Mouse (Mus musculus) ovary, postnatal 14 days (tissue): ENCODE data around the gene Gm19345.

ENCODE experiments used
- DNase-seq: peaks from one replicate; pipeline ENCODE4 v3.0.0; 2022; ENCODE audit warnings: low spot score

Gene Gm19345

GRCm38 (mm10) chr7:19871943-19872601, 20.3 kb downstream of the Gm19345 start:
- DNase-seq = no peak

GRCm38 (mm10) chr7:19875948-19876682, 24.3 kb downstream of the Gm19345 start:
- peak; percentile 47 for DNase-seq

GRCm38 (mm10) chr7:19876781-19877425, 25.1 kb downstream of the Gm19345 start:
- no peak for DNase-seq

- no peak for DNase-seq
These were observed 29.0 kb downstream of the Gm19345 start for GRCm38 (mm10) chr7:19880754-19881153.

- DNase-seq = no peak
These were observed 36.0 kb downstream of the Gm19345 start, which contains the start of gene Ceacam19 for GRCm38 (mm10) chr7:19887849-19888248. TSS of gene Ceacam19 (minus strand) at chr7:19887965.

GRCm38 (mm10) chr7:19889881-19890280, 38.1 kb downstream of the Gm19345 start:
- DNase-seq = peak; percentile 50
